25 mouse cellular contexts compared by ENCODE assay signal in genomic region chr13:68603085-68603484, GRCm38 (mm10). TPM values are rescaled to one million over a fixed set of nuclear protein-coding genes. Genes with fewer than 3 reads are reported as not detected.
"Had no signal": no experiment of that assay in that cellular context is flagged by ENCODE, and none has a peak within 500 bp of the region (broad histone marks: within the 10 kb centered on the region; RNA-seq: fewer than 3 reads in every experiment).

No protein-coding gene starts in this region.

- H3K4me3 ChIP-seq: limb, embryonic 10.5 days; limb, embryonic 13.5 days; liver, embryonic 12.5 days; liver, embryonic 15.5 days; lung, embryonic 15.5 days; megakaryocyte, embryonic 14.5 days; midbrain, embryonic 10.5 days; neural tube, embryonic 12.5 days; neural tube, embryonic 15.5 days had no signal

- H3K4me1 ChIP-seq: megakaryocyte, embryonic 14.5 days had no signal

- H3K27ac ChIP-seq: limb, embryonic 10.5 days; limb, embryonic 13.5 days; liver, embryonic 12.5 days; liver, embryonic 15.5 days; lung, embryonic 15.5 days; midbrain, embryonic 10.5 days; neural tube, embryonic 12.5 days; neural tube, embryonic 15.5 days had no signal

- DNase-seq: kidney, adult 11 months; kidney, adult 8-10 months; kidney, postnatal 14 days; kidney, postnatal 4 days; layer of hippocampus, adult 9-11 months; layer of hippocampus, postnatal 36 days; liver; lung, adult 18-20 months; lung, postnatal 10 days; lung, postnatal 36 days; midbrain, embryonic 14.5 days; thymus, adult 2 months; thymus, postnatal 14 days; thymus, postnatal 4 days had no signal

RNA-seq across cellular contexts. Expression of gene 1700001L19Rik, which starts 5.9 kb away (rescaled TPM):
- polyA plus RNA-seq: liver, embryonic 12.5 days; liver, embryonic 15.5 days; small intestine, adult 2 months; spleen, adult 2 months had no signal
